Mouse (Mus musculus): ENCODE results near the gene Enox1. TPM values are rescaled to one million over a fixed set of nuclear protein-coding genes. Genes with fewer than 3 reads are reported as not detected.

The Enox1 gene
- total and polyA plus RNA-seq, 3 experiments: not detected

DNA sequence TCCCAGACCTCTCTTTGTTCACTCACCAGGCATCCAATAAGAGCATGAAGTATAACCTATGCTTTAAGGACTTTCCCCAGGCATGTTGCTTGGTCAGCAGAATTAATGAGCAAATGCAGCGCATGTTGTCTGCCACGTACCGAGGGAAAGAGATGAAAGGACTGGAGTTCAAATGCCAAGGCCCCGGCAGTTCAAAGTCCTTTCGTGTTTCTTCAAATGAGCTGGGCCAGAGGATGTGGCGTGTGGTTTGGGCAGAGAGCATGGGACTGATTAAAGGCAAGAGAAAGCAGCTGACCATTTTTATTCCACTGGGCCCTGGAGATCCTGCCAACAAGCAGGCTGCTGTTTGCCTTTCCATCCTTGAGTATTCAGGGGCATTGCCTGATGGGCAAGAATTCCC is 460.7 kb downstream of the Enox1 start:
- in situ Hi-C loops (cut with MboI; ENCODE audit: low pct_ligation_motif_present, low pct_unique_long_range_greater_than_20kb, low sequenced_read_pairs) (no loop called here), dilution Hi-C loops (cut with MboI; ENCODE audit: extremely low pct_ligation_motif_present, extremely low pct_unique_long_range_greater_than_20kb, low sequenced_read_pairs) (no loop called here)
- H3K27me3 ChIP-seq (replicated peaks): no peaks in the 10 kb centered on the region
- peaks cover 0 to 2% of the 10 kb centered on the region in 2 experiments for H3K36me3 ChIP-seq (replicated peaks in 1 of 2; ENCODE audit: control insufficient read depth in 1 of 2, insufficient read depth in 1 of 2, low read length in 1 of 2)
- H3K27ac ChIP-seq (ENCODE audit: insufficient read depth, low read depth): no peak overlapping the region
- no peak for TF ChIP-seq BHLHE40 (IDR thresholded peaks at IDR 0.05; ENCODE audit: low read depth, low read length)
- TF ChIP-seq TCF12 (IDR thresholded peaks at IDR 0.05; ENCODE audit: low read depth, low read length): no peak
- no peak for TF ChIP-seq CTCF (conservative IDR thresholded peaks at IDR 0.05 in 1 of 2, IDR thresholded peaks at IDR 0.05 in 1 of 2; ENCODE audit: low read depth in 2 of 2, low read length in 2 of 2)
- no peak for TF ChIP-seq RCOR1 (conservative IDR thresholded peaks at IDR 0.05; ENCODE audit: low read depth, low read length)
- TF ChIP-seq KAT2A (IDR thresholded peaks at IDR 0.05; ENCODE audit: insufficient replicate concordance, low read length): no peak
- TF ChIP-seq MAFK (IDR thresholded peaks at IDR 0.05; ENCODE audit: insufficient replicate concordance, low read length): no peak
- no peak for TF ChIP-seq HCFC1 (IDR thresholded peaks at IDR 0.05; ENCODE audit: low read depth, low read length)
- no peak for TF ChIP-seq ETS1 (conservative IDR thresholded peaks at IDR 0.05; ENCODE audit: low read depth, low read length)
- no peak for TF ChIP-seq ELF1 (IDR thresholded peaks at IDR 0.05; ENCODE audit: low read depth, low read length)
- TF ChIP-seq ZMIZ1 (IDR thresholded peaks at IDR 0.05; ENCODE audit: low read depth, low read length): no peak
- TF ChIP-seq ZNF384 (IDR thresholded peaks at IDR 0.05; ENCODE audit: low read depth, low read length): no peak
- no peak for TF ChIP-seq IRF4 (IDR thresholded peaks at IDR 0.05; ENCODE audit: low read depth, low read length)
- TF ChIP-seq UBTF (IDR thresholded peaks at IDR 0.05; ENCODE audit: low read depth, low read length): no peak
- no peak for TF ChIP-seq RAD21 (IDR thresholded peaks at IDR 0.05; ENCODE audit: low read depth, low read length)
- no peak for TF ChIP-seq ZC3H11A (IDR thresholded peaks at IDR 0.05; ENCODE audit: low read depth, low read length)
- TF ChIP-seq CHD1 (IDR thresholded peaks at IDR 0.05; ENCODE audit: low read depth, low read length): no peak
- no peak for TF ChIP-seq PAX5 (IDR thresholded peaks at IDR 0.05; ENCODE audit: low read length)
- no peak for TF ChIP-seq E2F4 (IDR thresholded peaks at IDR 0.05; ENCODE audit: insufficient replicate concordance, low read depth, low read length)
- TF ChIP-seq TBP (conservative IDR thresholded peaks at IDR 0.05; ENCODE audit: low read depth, low read length): no peak
- no peak for TF ChIP-seq MEF2A (IDR thresholded peaks at IDR 0.05; ENCODE audit: borderline replicate concordance, low read depth, low read length)
- no peaks in the 10 kb centered on the region for H3K79me2 ChIP-seq (replicated peaks; ENCODE audit: control insufficient read depth, extremely low read depth, insufficient read depth, poor library complexity, severe bottlenecking)
- peaks cover 82% of the 10 kb centered on the region for H3K9me3 ChIP-seq (replicated peaks; ENCODE audit: low read length)
- no peaks in the 10 kb centered on the region for H3K4me1 ChIP-seq (ENCODE audit: control insufficient read depth in 1 of 2, insufficient read depth in 2 of 2)
- H3K9ac ChIP-seq (ENCODE audit: insufficient read depth, low read depth): no peak overlapping the region
- no peak overlapping the region for H3K4me3 ChIP-seq (replicated peaks in 1 of 3; ENCODE audit: low read depth in 2 of 3, low read length in 2 of 3, poor library complexity in 1 of 3)
- DNase-seq (ENCODE audit: extremely low read depth): no peak
- no peak overlapping the region for H3K4me2 ChIP-seq (ENCODE audit: insufficient read depth, low read depth, poor library complexity, severe bottlenecking)

DNA sequence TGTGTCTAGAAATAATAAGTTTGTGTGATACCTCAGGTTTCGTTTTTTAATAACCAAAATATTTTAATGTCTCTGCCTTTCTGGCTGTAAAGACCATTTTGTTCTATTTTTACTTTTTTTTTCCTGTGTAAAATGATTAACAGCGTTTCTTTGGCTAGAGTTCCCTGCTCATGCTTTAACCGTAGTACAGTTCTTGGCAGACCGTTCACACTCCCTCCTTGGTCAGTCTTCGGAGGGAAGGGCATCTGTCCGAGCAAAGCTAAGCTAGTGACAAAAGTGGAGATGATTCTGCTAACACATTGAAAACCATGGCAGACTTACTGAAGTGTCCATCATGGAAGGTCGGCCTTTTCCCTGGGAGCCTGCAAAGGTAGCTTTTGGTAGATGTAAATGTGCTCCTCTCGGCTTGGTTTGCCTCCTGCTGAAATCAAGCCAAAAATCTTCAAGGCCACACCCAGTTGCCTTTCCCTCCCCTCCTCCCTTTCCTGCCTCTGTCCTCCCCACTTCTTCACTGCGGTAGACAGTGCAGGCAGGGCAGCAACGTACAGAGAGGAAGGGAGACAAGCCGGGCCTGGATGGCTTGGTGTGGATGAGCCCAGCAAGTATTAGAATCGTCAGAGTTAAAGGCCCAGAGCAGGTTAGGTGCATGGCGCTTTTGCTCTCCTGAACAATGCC is 461.7 kb downstream of the Enox1 start:
- Histone ChIP-seq H3K9ac (ENCODE audit: insufficient read depth, low read depth) (no peak overlapping the region), H3K27me3 (replicated peaks) (no peaks in the 10 kb centered on the region), H3K4me2 (ENCODE audit: insufficient read depth, low read depth, poor library complexity, severe bottlenecking) (no peak overlapping the region), H3K4me1 (ENCODE audit: control insufficient read depth in 1 of 2, insufficient read depth in 2 of 2) (no peaks in the 10 kb centered on the region), H3K4me3 (replicated peaks in 1 of 3; ENCODE audit: low read depth in 2 of 3, low read length in 2 of 3, poor library complexity in 1 of 3) (no peak overlapping the region), H3K79me2 (replicated peaks; ENCODE audit: control insufficient read depth, extremely low read depth, insufficient read depth, poor library complexity, severe bottlenecking) (no peaks in the 10 kb centered on the region), H3K9me3 (replicated peaks; ENCODE audit: low read length) (peaks cover 80% of the 10 kb centered on the region), H3K27ac (ENCODE audit: insufficient read depth, low read depth) (no peak overlapping the region), H3K36me3 (replicated peaks in 1 of 2; ENCODE audit: control insufficient read depth in 1 of 2, insufficient read depth in 1 of 2, low read length in 1 of 2) (peaks cover 0 to 2% of the 10 kb centered on the region in 2 experiments)
- in situ Hi-C loops (cut with MboI; ENCODE audit: low pct_ligation_motif_present, low pct_unique_long_range_greater_than_20kb, low sequenced_read_pairs): no loop called here
- no peak for DNase-seq (ENCODE audit: extremely low read depth)
- TF ChIP-seq EP300 (IDR thresholded peaks at IDR 0.05; ENCODE audit: low read length) (no peak), MAZ (IDR thresholded peaks at IDR 0.05; ENCODE audit: low read depth, low read length) (no peak), MXI1 (IDR thresholded peaks at IDR 0.05; ENCODE audit: low read depth, low read length) (no peak), ZNF384 (IDR thresholded peaks at IDR 0.05; ENCODE audit: low read depth, low read length) (no peak), MEF2A (IDR thresholded peaks at IDR 0.05; ENCODE audit: borderline replicate concordance, low read depth, low read length) (no peak), NELFE (IDR thresholded peaks at IDR 0.05; ENCODE audit: low read depth, low read length) (no peak), ZC3H11A (IDR thresholded peaks at IDR 0.05; ENCODE audit: low read depth, low read length) (no peak), ELF1 (IDR thresholded peaks at IDR 0.05; ENCODE audit: low read depth, low read length) (no peak), HCFC1 (IDR thresholded peaks at IDR 0.05; ENCODE audit: low read depth, low read length) (no peak), IRF4 (IDR thresholded peaks at IDR 0.05; ENCODE audit: low read depth, low read length) (no peak), RAD21 (IDR thresholded peaks at IDR 0.05; ENCODE audit: low read depth, low read length) (no peak), USF2 (conservative IDR thresholded peaks at IDR 0.05; ENCODE audit: low read depth, low read length) (no peak), JUND (conservative IDR thresholded peaks at IDR 0.05; ENCODE audit: low read depth, low read length) (no peak), KAT2A (IDR thresholded peaks at IDR 0.05; ENCODE audit: insufficient replicate concordance, low read length) (no peak), POLR2A (IDR thresholded peaks at IDR 0.05; ENCODE audit: low read depth, low read length) (no peak)
- dilution Hi-C loops (cut with MboI; ENCODE audit: extremely low pct_ligation_motif_present, extremely low pct_unique_long_range_greater_than_20kb, low sequenced_read_pairs): no loop called here
